Mouse (Mus musculus): ENCODE data around the gene Kcnab1.

- TF ChIP-seq POLR2A (IDR thresholded peaks at IDR 0.05; ENCODE audit: borderline replicate concordance, low read depth, low read length) (no peak), CTCF (IDR thresholded peaks at IDR 0.05; ENCODE audit: low read depth, low read length) (no peak)
Measured at GRCm38 (mm10) chr3:65134931-65135330, 25.7 kb downstream of the Kcnab1 start.

All from bone marrow macrophage, adult 2 months (primary cell).